Mouse (Mus musculus) ES-Bruce4 (cell line): ENCODE data around the gene Fndc5.

ENCODE experiments used
- CTCF ChIP-seq: IDR thresholded peaks from one replicate; pipeline ENCODE4 v1.8.1; 2011; ENCODE audit warnings: low read depth, low read length
- EP300 ChIP-seq: IDR thresholded peaks from 2 replicates; pipeline ENCODE4 v1.6.1; 2011; ENCODE audit warnings: low read depth, low read length; ENCODE audit not compliant: insufficient read depth
- POLR2A ChIP-seq: IDR thresholded peaks from one replicate; pipeline ENCODE4 v1.8.1; 2011; ENCODE audit warnings: low read length; ENCODE audit not compliant: insufficient read depth

- TF ChIP-seq CTCF (no peak), EP300 (no peak), POLR2A (no peak)
These were observed 5.0 kb downstream of the Fndc5 start for GRCm38 (mm10) chr4:129141560-129142438.
